Mouse (Mus musculus): ENCODE results near the gene Zan.

The Zan gene

GRCm38 (mm10) chr5:137332857-137333511 lies 143.9 kb downstream of the Zan start:
- no peak for DNase-seq (ENCODE audit: low spot score)

- DNase-seq (ENCODE audit: low spot score): no peak
These were observed 146.0 kb downstream of the Zan start for GRCm38 (mm10) chr5:137330910-137331309.

All from ovary, postnatal 14 days (tissue).